Mouse (Mus musculus) liver, embryonic 14.5 days (tissue): Measurements from ENCODE around the gene Traf2.

ENCODE experiments used
- CTCF ChIP-seq: IDR thresholded peaks from 2 replicates; pipeline ENCODE4 v1.5.1; 2016; ENCODE audit warnings: antibody characterized with exemption, low read depth, control low read depth
- EP300 ChIP-seq: IDR thresholded peaks from 2 replicates; pipeline ENCODE4 v1.6.1; 2016; ENCODE audit warnings: antibody characterized with exemption, low read depth

GRCm38 (mm10) chr2:25534178-25534865, 12.4 kb downstream of the Traf2 start:
- TF ChIP-seq CTCF = no peak
- TF ChIP-seq EP300 = no peak
